Mouse (Mus musculus) ES-E14 (cell line): ENCODE results near the gene Tmem14a.
"Not testable (repeated sequence)": the region's sequence is repeated elsewhere in the genome, so short reads cannot be mapped to it uniquely, and the experiment has no call there.

Experiments
- CHD2 ChIP-seq: IDR thresholded peaks from 2 replicates; pipeline ENCODE4 v1.6.1; 2014; ENCODE audit warnings: mild to moderate bottlenecking, low read depth, low read length, inconsistent platforms
- HCFC1 ChIP-seq: IDR thresholded peaks from 2 replicates; pipeline ENCODE4 v1.6.1; 2012; ENCODE audit warnings: low read length, inconsistent platforms, borderline replicate concordance; ENCODE audit not compliant: insufficient read depth
- MAFK ChIP-seq: IDR thresholded peaks from 2 replicates; pipeline ENCODE4 v1.6.1; 2014; ENCODE audit warnings: mild to moderate bottlenecking, low read depth, low read length, inconsistent platforms; ENCODE audit not compliant: insufficient read depth
- ZC3H11A ChIP-seq: IDR thresholded peaks from 2 replicates; pipeline ENCODE4 v1.6.1; 2012; ENCODE audit warnings: low read depth, mild to moderate bottlenecking, inconsistent platforms, low read length, borderline replicate concordance
- ZNF384 ChIP-seq: IDR thresholded peaks from 2 replicates; pipeline ENCODE4 v1.6.1; 2012; ENCODE audit warnings: low read depth, low read length, inconsistent platforms

- TF ChIP-seq CHD2, ZNF384, MAFK, HCFC1, ZC3H11A: not testable (repeated sequence)
Measured at GRCm38 (mm10) chr1:21213537-21213936, 4.8 kb upstream of the Tmem14a start.
